ENCODE assay signal across 16 mouse cellular contexts in the genomic region with DNA sequence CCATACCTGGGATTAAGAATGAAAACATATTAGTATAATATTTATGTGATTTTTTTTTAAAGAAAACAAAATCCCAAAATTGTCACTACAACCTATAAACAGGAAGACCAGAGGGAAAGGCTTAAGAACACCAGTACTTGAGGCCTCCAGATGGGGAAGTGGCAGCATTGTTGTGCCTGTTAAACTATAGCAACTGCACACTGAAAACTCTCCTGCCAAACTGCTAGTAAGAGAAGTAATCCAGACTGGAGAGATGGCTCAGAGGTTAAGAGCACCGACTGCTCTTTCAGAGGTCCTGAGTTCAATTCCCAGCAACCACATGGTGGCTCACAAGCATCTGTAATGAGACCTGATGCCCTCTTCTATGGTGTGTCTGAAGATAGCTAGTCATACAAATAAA.
"Had no signal": no experiment of that assay in that cellular context is flagged by ENCODE, and none has a peak within 500 bp of the region (broad histone marks: within the 10 kb centered on the region; RNA-seq: fewer than 3 reads in every experiment).

No protein-coding gene starts in this region.

- H3K4me1 ChIP-seq: neural tube, embryonic 13.5 days; neural tube, embryonic 15.5 days; stomach, embryonic 15.5 days had no signal

- DNase-seq: retina, postnatal 1 day; right cerebral cortex, adult 18-20 months; right cerebral cortex, postnatal 14 days; right cerebral cortex, postnatal 25 days; right cerebral cortex, postnatal 4 days; spleen, adult 18-20 months; thymus, adult 18-20 months; thymus, adult 2 months; thymus, postnatal 14 days; thymus, postnatal 25 days; thymus, postnatal 36 days; thymus, postnatal 4 days had no signal

- H3K27ac ChIP-seq: neural tube, embryonic 13.5 days; neural tube, embryonic 15.5 days; stomach, embryonic 15.5 days; stomach, postnatal 0 days had no signal

- H3K27me3 ChIP-seq: neural tube, embryonic 13.5 days; neural tube, embryonic 15.5 days; stomach, embryonic 15.5 days had no signal

- H3K9me3 ChIP-seq: neural tube, embryonic 13.5 days; neural tube, embryonic 15.5 days; stomach, embryonic 15.5 days had no signal

- H3K4me3 ChIP-seq: neural tube, embryonic 13.5 days; neural tube, embryonic 15.5 days; stomach, embryonic 15.5 days had no signal

- H3K9ac ChIP-seq: neural tube, embryonic 13.5 days; neural tube, embryonic 15.5 days; stomach, embryonic 15.5 days had no signal

- H3K36me3 ChIP-seq: neural tube, embryonic 13.5 days; neural tube, embryonic 15.5 days; stomach, embryonic 15.5 days had no signal
